14 mouse cellular contexts compared by ENCODE assay signal in genomic region chr15:68445341-68445740, GRCm38 (mm10).
DNase-seq lines count a peak whose midpoint lies in the region; TF ChIP-seq lines count a peak whose summit lies in the region.
"Had no signal": no experiment of that assay in that cellular context is flagged by ENCODE, and none has a peak within 500 bp of the region (broad histone marks: within the 10 kb centered on the region; RNA-seq: fewer than 3 reads in every experiment).

No protein-coding gene starts in this region.

- no peaks in the 10 kb centered on the region for H3K79me2 ChIP-seq in heart, adult 2 months (replicated peaks; ENCODE audit: control insufficient read depth, insufficient read depth, low read length)

- intact Hi-C loops in heart, adult 2 months (cut with DNase I) = no loop called here

- no peak for TF ChIP-seq EP300 in heart, adult 2 months (IDR thresholded peaks at IDR 0.05; ENCODE audit: insufficient read depth, low read depth, low read length)

- no peaks in the 10 kb centered on the region for H3K27me3 ChIP-seq in heart, adult 2 months (ENCODE audit: control insufficient read depth, insufficient read depth, low read length)
- H3K27me3 ChIP-seq: embryonic facial prominence, embryonic 15.5 days; liver, embryonic 12.5 days; megakaryocyte, embryonic 14.5 days; neural tube, embryonic 13.5 days had no signal

- H3K9ac ChIP-seq in heart, adult 2 months (ENCODE audit: low read depth, low read length) = no peak overlapping the region
- H3K9ac ChIP-seq: embryonic facial prominence, embryonic 15.5 days; liver, embryonic 12.5 days; neural tube, embryonic 13.5 days had no signal

- no peak for TF ChIP-seq POLR2A in heart, adult 2 months (IDR thresholded peaks at IDR 0.05; ENCODE audit: insufficient read depth, low read depth, low read length)

- peak; percentile 76 for DNase-seq in heart, adult 11 months
- no peak for DNase-seq in heart, adult 2 months
- peak; percentile 86 for DNase-seq in cerebellum, adult 9-11 months
- peak; percentile 78 to 90 for DNase-seq in layer of hippocampus, adult 18-20 months (ENCODE audit: low spot score in 2 of 2)
- DNase-seq in right cerebral cortex, adult 18-20 months = peak; percentile 86
- DNase-seq in lung, postnatal 25 days (ENCODE audit: low spot score) = no peak
- no peak for DNase-seq in adrenal gland, postnatal 14 days
- DNase-seq in adrenal gland, adult 2 months = no peak
- DNase-seq: kidney, adult 18-20 months had no signal

- H3K4me1 ChIP-seq in heart, adult 2 months (ENCODE audit: control insufficient read depth, insufficient read depth, low read length) = no peaks in the 10 kb centered on the region
- H3K4me1 ChIP-seq: embryonic facial prominence, embryonic 15.5 days; heart, embryonic 10.5 days; liver, embryonic 12.5 days; megakaryocyte, embryonic 14.5 days; neural tube, embryonic 13.5 days had no signal

- no peaks in the 10 kb centered on the region for H3K36me3 ChIP-seq in heart, adult 2 months (ENCODE audit: control insufficient read depth, insufficient read depth, low read length)
- H3K36me3 ChIP-seq: embryonic facial prominence, embryonic 15.5 days; heart, embryonic 10.5 days; liver, embryonic 12.5 days; neural tube, embryonic 13.5 days had no signal

- no peak for TF ChIP-seq CTCF in heart, adult 2 months (IDR thresholded peaks at IDR 0.05)

- no peak overlapping the region for H3K27ac ChIP-seq in heart, adult 2 months
- H3K27ac ChIP-seq: embryonic facial prominence, embryonic 15.5 days; heart, embryonic 10.5 days; liver, embryonic 12.5 days; neural tube, embryonic 13.5 days had no signal

- no peak overlapping the region for H3K4me3 ChIP-seq in heart, adult 2 months
- H3K4me3 ChIP-seq: embryonic facial prominence, embryonic 15.5 days; heart, embryonic 10.5 days; liver, embryonic 12.5 days; megakaryocyte, embryonic 14.5 days; neural tube, embryonic 13.5 days had no signal

- WGBS in heart, adult 2 months = 88% methylated on average over 7 of the region's 7 CpGs

Comparison
In these comparisons a context has a peak if more than half of its experiments do, and no peak if none do; other contexts are left out.
1. DNase-seq: peak in heart, adult 11 months (single experiment), cerebellum, adult 9-11 months (single experiment), layer of hippocampus, adult 18-20 months (2 of 2) and right cerebral cortex, adult 18-20 months (single experiment); none in heart, adult 2 months (0 of 2), lung, postnatal 25 days (single experiment), adrenal gland, postnatal 14 days (single experiment) and adrenal gland, adult 2 months (single experiment).